Mouse (Mus musculus): ENCODE data around the gene Pnliprp2.

- TF ChIP-seq POLR2A (IDR thresholded peaks at IDR 0.05; ENCODE audit: borderline replicate concordance, extremely low read depth, insufficient read depth, insufficient read length, poor library complexity, severe bottlenecking) (no peak), CTCF (IDR thresholded peaks at IDR 0.05; ENCODE audit: borderline replicate concordance, extremely low read depth, insufficient read depth, insufficient read length) (no peak)
Measured at GRCm38 (mm10) chr19:58822454-58823200, 63.1 kb downstream of the Pnliprp2 start.
